Mouse (Mus musculus) liver, postnatal 0 days (tissue): ENCODE results near the gene Syce1l. TPM values are rescaled to one million over a fixed set of nuclear protein-coding genes. Genes with fewer than 3 reads are reported as not detected.
A peak's percentile ranks its signal among the peaks of the same experiment; 100 is the strongest.

ENCODE experiments used
- ATAC-seq: fragments of 200-750 bp; cut with Nextera tagmentation; 2 replicates; pipeline ENCODE4 v1.8.0; 2017; ENCODE audit warnings: mild to moderate bottlenecking, moderate library complexity
- DNase-seq: peaks from one replicate; pipeline ENCODE4 v3.0.0-alpha.2; 2016
- H3K27ac ChIP-seq: fragments of 300-500 bp; sonication (generic); 2 replicates; pipeline ENCODE4 v1.5.1; 2014; ENCODE audit warnings: antibody characterized with exemption, moderate library complexity, mild to moderate bottlenecking, low read depth
- H3K27me3 ChIP-seq: fragments of 300-500 bp; sonication (generic); 2 replicates; pipeline ENCODE4 v1.6.1; 2014; ENCODE audit warnings: low read length, control low read depth, mixed read lengths; ENCODE audit not compliant: insufficient read depth
- H3K36me3 ChIP-seq: fragments of 300-500 bp; sonication (generic); replicated peaks from 2 replicates; pipeline ENCODE4 v1.6.1; 2014; ENCODE audit warnings: mild to moderate bottlenecking, control low read depth, low read length, moderate library complexity, mixed read lengths; ENCODE audit not compliant: insufficient read depth
- H3K4me1 ChIP-seq: fragments of 300-500 bp; sonication (generic); 2 replicates; pipeline ENCODE4 v1.6.1; 2014; ENCODE audit warnings: antibody characterized with exemption, mild to moderate bottlenecking, control low read depth; ENCODE audit not compliant: insufficient read depth
- H3K4me2 ChIP-seq: fragments of 300-500 bp; sonication (generic); 2 replicates; pipeline ENCODE4 v1.6.1; 2014; ENCODE audit warnings: low read depth, mild to moderate bottlenecking, low read length, moderate library complexity, mixed read lengths
- H3K4me3 ChIP-seq: fragments of 300-500 bp; sonication (generic); 2 replicates; pipeline ENCODE4 v1.5.1; 2014; ENCODE audit warnings: low read depth, low read length
- H3K9ac ChIP-seq: fragments of 300-500 bp; sonication (generic); replicated peaks from 2 replicates; pipeline ENCODE4 v1.6.1; 2014; ENCODE audit warnings: mild to moderate bottlenecking, moderate library complexity
- H3K9me3 ChIP-seq: fragments of 300-500 bp; sonication (generic); 2 replicates; pipeline ENCODE4 v1.6.1; 2016; ENCODE audit warnings: mild to moderate bottlenecking, control low read depth, low read length, mixed read lengths
- CTCF ChIP-seq: sonication (generic); IDR thresholded peaks from 2 replicates; pipeline ENCODE4 v1.5.1; 2016; ENCODE audit warnings: antibody characterized with exemption, low read depth
- EP300 ChIP-seq: IDR thresholded peaks from 2 replicates; pipeline ENCODE4 v1.6.1; 2016; ENCODE audit warnings: antibody characterized with exemption, low read depth, mild to moderate bottlenecking
- WGBS: fragments of 180-500 bp; shearing (Covaris S2); extraction: QIAGEN DNeasy Blood & Tissue Kit; methylation state at CpG from one replicate; pipeline ENCODE4 v1.1.7; 2014; ENCODE audit not compliant: insufficient replicate concordance; 5-methylcytosine and 5-hydroxymethylcytosine counted together
- polyA plus RNA-seq: library from polyadenylated mRNA; unstranded; fragments of >200 nt; fragmentation: Nextera tagmentation; extraction: Ambion mirVana; gene quantifications from 2 replicates; pipeline ENCODE4 v1.2.1, GENCODE M21; 2015

Gene Syce1l
- polyA plus RNA-seq, 1 experiment from 2014 or later: not detected

DNA sequence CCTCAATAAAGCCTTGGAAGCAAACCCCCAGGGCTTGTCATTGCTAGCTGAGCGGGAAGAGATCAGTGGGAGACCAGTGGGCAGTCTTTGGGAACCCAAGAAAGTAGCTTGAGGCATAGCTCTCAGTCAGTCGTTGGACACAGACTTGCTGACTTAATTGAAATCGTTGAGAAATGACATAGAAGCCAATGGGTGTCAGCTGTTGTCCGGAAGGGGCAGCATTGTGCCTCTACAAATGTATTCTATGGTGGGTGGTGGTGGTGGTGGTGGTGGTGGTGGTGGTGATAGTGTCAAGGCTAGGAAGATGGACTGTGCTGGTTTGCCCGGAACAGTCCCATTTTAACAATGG, 6.8 kb upstream of the Syce1l start:
- TF ChIP-seq CTCF (peak; percentile 22; the same call in 1 of the 2 replicates), EP300 (no peak)
- DNase-seq: no peak

DNA sequence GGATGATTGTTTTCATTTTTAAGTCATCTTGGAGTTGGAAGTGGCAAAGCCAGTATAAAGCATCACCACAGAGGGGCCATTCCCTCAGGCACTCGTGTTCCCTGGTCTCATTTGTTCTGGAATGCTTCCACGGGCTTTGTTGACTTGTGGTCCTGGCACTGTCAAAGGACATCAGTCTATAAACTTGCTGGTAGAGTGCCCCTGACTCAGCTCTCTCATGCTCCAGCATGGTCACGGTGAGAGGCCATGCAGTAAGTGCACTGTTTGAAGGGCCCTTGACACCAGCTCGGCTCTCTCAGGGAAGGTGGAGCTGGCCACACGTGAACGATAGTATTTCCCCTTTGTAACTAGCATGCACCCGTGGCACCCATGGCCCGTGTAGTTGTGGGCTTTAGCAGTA, 2.7 kb upstream of the Syce1l start:
- DNase-seq (no peak), ATAC-seq (no peak)
- peaks cover 9% of the 10 kb centered on the region for H3K4me1 ChIP-seq
- H3K27me3 ChIP-seq: no peaks in the 10 kb centered on the region
- H3K9me3 ChIP-seq: no peaks in the 10 kb centered on the region
- no peak overlapping the region for H3K9ac ChIP-seq
- H3K4me3 ChIP-seq: no peak overlapping the region
- H3K36me3 ChIP-seq: peaks cover 25% of the 10 kb centered on the region
- 79% methylated on average over 8 of the region's 8 CpGs for WGBS
- H3K4me2 ChIP-seq: no peak overlapping the region
- TF ChIP-seq CTCF (no peak), EP300 (no peak)
- H3K27ac ChIP-seq: no peak overlapping the region

More for the DNA sequence above, 6.8 kb upstream of the Syce1l start:
- Histone ChIP-seq H3K9me3 (no peaks in the 10 kb centered on the region), H3K9ac (peak overlapping the region; percentile 80), H3K27me3 (no peaks in the 10 kb centered on the region), H3K36me3 (peaks cover 17% of the 10 kb centered on the region), H3K27ac (peak overlapping the region; percentile 96; the same call in 1 of the 2 replicates), H3K4me1 (peaks cover 15% of the 10 kb centered on the region), H3K4me3 (peak overlapping the region; percentile 80), H3K4me2 (peak overlapping the region; percentile 100)
- ATAC-seq: no peak
- WGBS: 34% methylated on average over 5 of the region's 5 CpGs

DNA sequence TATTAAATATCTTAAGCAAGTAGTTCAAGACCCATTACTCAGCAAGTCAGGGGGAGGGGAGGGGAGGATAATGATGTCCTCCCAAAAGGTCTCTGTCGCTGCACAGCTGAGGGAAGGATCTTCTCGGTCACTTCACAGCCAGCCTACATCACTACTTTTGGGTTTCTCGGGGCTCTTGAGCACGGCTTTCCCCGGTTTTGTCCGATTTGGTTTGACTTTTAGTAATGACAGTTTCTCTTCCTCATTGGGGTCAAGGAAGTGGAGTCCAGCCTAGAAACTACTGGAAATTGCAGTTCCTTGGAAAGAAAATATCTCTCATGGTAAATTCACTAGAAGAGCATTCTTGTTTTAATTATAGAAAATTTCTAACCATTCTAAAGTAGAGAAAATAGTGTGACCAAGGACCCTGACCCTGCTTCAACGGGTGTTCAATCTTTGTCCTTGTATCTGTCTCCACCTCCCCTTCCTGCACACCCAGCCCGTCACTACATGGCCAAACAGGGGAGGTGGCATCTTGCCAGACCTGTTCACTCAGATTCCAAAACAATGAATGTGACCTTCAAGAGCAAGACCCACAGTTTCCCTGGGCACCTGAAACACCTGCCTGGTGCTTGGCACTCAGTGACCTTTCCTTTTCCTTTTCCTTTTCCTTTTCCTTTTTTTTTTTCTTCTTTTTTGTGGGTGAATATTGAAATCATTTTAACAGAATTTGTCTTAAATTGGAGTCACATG, 632 bp downstream of the Syce1l start:
- ATAC-seq: no peak
- Histone ChIP-seq H3K9ac (no peak overlapping the region), H3K4me1 (no peaks in the 10 kb centered on the region), H3K27me3 (no peaks in the 10 kb centered on the region), H3K4me3 (no peak overlapping the region), H3K9me3 (no peaks in the 10 kb centered on the region), H3K27ac (no peak overlapping the region), H3K36me3 (peaks cover 23% of the 10 kb centered on the region), H3K4me2 (no peak overlapping the region)
- DNase-seq: no peak
- WGBS: 75% methylated on average over 8 of the region's 8 CpGs
- TF ChIP-seq CTCF (no peak), EP300 (no peak)

DNA sequence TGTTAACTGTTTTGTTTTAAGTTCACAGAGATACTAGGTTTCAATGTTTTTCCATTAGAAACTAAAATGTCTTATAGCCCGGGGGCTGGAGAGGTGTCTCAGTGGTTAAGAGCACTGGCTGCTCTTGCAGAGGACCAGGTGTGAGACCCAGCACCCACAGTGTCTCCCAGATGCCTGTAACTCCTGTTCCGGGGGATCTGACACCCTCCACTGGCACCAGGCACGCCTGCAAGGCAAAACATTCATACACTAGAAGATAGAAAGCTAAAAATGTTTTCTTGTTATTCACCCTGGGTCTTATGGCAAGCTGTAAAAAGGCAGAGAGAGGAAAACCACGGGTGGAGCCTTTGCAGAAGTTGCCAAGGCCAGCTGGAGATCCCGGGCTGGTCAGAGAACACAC, 2.2 kb downstream of the Syce1l start:
- TF ChIP-seq CTCF: no peak
- TF ChIP-seq EP300: no peak

DNA sequence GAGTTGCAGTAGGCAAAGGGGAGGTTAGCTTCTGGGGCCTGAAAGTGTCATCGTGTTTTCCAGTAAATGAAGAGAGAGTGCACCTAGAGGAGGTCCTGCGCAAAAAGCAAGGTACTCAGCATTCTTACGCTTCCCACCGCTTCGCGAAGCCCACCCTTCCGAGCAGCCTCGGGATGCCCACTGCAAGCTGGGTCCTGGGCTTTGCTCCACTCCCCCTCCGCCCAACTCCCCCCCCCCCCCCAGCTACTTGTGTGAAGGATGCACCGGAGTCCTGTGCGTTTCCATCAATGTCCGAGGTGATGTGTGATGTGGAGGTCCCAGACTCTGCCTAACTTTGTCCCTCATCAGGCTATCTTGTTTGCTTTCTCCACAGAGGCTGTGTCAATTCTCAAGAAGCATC, 9.4 kb downstream of the Syce1l start:
- DNase-seq (no peak), ATAC-seq (no peak)
- 75% methylated on average over 12 of the region's 12 CpGs for WGBS
- Histone ChIP-seq H3K4me3 (no peak overlapping the region), H3K4me1 (no peaks in the 10 kb centered on the region), H3K9me3 (no peaks in the 10 kb centered on the region), H3K36me3 (no peaks in the 10 kb centered on the region), H3K27me3 (no peaks in the 10 kb centered on the region), H3K4me2 (no peak overlapping the region), H3K27ac (no peak overlapping the region), H3K9ac (no peak overlapping the region)
- TF ChIP-seq CTCF (no peak), EP300 (no peak)

More for the DNA sequence above, 2.2 kb downstream of the Syce1l start:
- Histone ChIP-seq H3K9me3 (no peaks in the 10 kb centered on the region), H3K27ac (no peak overlapping the region), H3K9ac (no peak overlapping the region), H3K4me2 (no peak overlapping the region), H3K4me1 (no peaks in the 10 kb centered on the region), H3K36me3 (peaks cover 13% of the 10 kb centered on the region), H3K4me3 (no peak overlapping the region), H3K27me3 (no peaks in the 10 kb centered on the region)
- DNase-seq (no peak), ATAC-seq (no peak)
- 44% methylated on average over 5 of the region's 5 CpGs for WGBS

DNA sequence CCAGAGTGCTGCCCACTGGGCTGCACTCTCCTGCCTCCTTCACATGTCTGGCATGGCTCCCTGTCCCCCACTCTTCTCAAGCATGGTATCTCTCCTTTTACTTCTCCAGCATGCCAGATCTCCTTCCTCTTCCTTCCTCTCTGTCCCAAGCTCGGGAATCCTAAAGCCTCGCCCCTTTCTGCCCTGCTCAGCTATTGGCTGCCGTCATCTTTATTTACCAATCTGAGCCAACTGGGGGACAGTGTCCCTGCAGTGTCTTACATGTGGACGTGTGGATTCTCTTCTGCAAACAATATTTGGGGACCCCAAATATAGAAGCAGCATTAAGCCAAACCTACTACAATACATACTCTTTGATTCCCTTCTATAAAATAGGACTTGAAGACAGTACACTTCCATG, 10.1 kb downstream of the Syce1l start:
- DNase-seq (no peak), ATAC-seq (no peak)
- Histone ChIP-seq H3K9me3 (no peaks in the 10 kb centered on the region), H3K4me1 (no peaks in the 10 kb centered on the region), H3K9ac (no peak overlapping the region), H3K4me3 (no peak overlapping the region), H3K27me3 (no peaks in the 10 kb centered on the region), H3K36me3 (no peaks in the 10 kb centered on the region), H3K4me2 (no peak overlapping the region), H3K27ac (no peak overlapping the region)
- TF ChIP-seq EP300: no peak
- no peak for TF ChIP-seq CTCF
- 40% methylated on average over 4 of the region's 4 CpGs for WGBS
